Comparison of ENCODE assay signal across 17 mouse cellular contexts in genomic region chr4:97819101-97819500, GRCm38 (mm10). TPM values are rescaled to one million over a fixed set of nuclear protein-coding genes. Genes with fewer than 3 reads are reported as not detected.
"Had no signal": no experiment of that assay in that cellular context is flagged by ENCODE, and none has a peak within 500 bp of the region (broad histone marks: within the 10 kb centered on the region; RNA-seq: fewer than 3 reads in every experiment).

No protein-coding gene starts in this region.

- DNase-seq: kidney, postnatal 10 days; liver, embryonic 13.5 days; liver, postnatal 0 days; lung, postnatal 14 days; right cerebral cortex, postnatal 14 days; thymus, adult 2 months; thymus, postnatal 25 days had no signal

- H3K9me3 ChIP-seq: limb, embryonic 10.5 days; liver, embryonic 13.5 days; lung, embryonic 15.5 days; megakaryocyte, embryonic 14.5 days; midbrain, embryonic 15.5 days; stomach, embryonic 15.5 days had no signal

- H3K27ac ChIP-seq: left cerebral cortex, adult 2 months; limb, embryonic 10.5 days; liver, embryonic 13.5 days; lung, embryonic 15.5 days; macrophage; midbrain, embryonic 15.5 days; stomach, embryonic 15.5 days had no signal

- H3K27me3 ChIP-seq: liver, embryonic 13.5 days; lung, embryonic 15.5 days; midbrain, embryonic 15.5 days; stomach, embryonic 15.5 days had no signal

- H3K4me3 ChIP-seq: left cerebral cortex, adult 2 months; limb, embryonic 10.5 days; liver, embryonic 13.5 days; lung, embryonic 15.5 days; megakaryocyte, embryonic 14.5 days; midbrain, embryonic 15.5 days; stomach, embryonic 15.5 days had no signal

- H3K9ac ChIP-seq: liver, embryonic 13.5 days; liver, postnatal 0 days; lung, embryonic 15.5 days; midbrain, embryonic 15.5 days; stomach, embryonic 15.5 days had no signal

- H3K4me2 ChIP-seq: liver, embryonic 13.5 days; lung, embryonic 15.5 days; midbrain, embryonic 11.5 days; midbrain, embryonic 15.5 days; stomach, embryonic 15.5 days had no signal

- H3K36me3 ChIP-seq: limb, embryonic 10.5 days; liver, embryonic 13.5 days; lung, embryonic 15.5 days; midbrain, embryonic 15.5 days; stomach, embryonic 15.5 days had no signal

- H3K4me1 ChIP-seq: limb, embryonic 10.5 days; liver, embryonic 13.5 days; midbrain, embryonic 15.5 days; stomach, embryonic 15.5 days had no signal

- ATAC-seq: liver, postnatal 0 days; midbrain, embryonic 15.5 days had no signal

RNA-seq across cellular contexts. Expression of gene E130114P18Rik, which starts 41.2 kb away (rescaled TPM):
- polyA plus RNA-seq: large intestine, adult 2 months; liver, postnatal 0 days; macrophage; spleen, adult 2 months had no signal
